Mouse (Mus musculus): ENCODE results near the gene Gm1113.

The Gm1113 gene

GRCm38 (mm10) chr9:35482014-35482898 lies 35.8 kb downstream of the Gm1113 start:
- no peak for DNase-seq (ENCODE audit: low spot score in 2 of 2)

- DNase-seq (ENCODE audit: low spot score in 2 of 2), result no peak
Observed at GRCm38 (mm10) chr9:35479456-35479855, 38.6 kb downstream of the Gm1113 start.

GRCm38 (mm10) chr9:35475394-35475793 lies 42.7 kb downstream of the Gm1113 start:
- DNase-seq (ENCODE audit: low spot score in 2 of 2), result no peak

GRCm38 (mm10) chr9:35474104-35474724 lies 43.9 kb downstream of the Gm1113 start:
- DNase-seq (ENCODE audit: low spot score in 2 of 2), result no peak

- no peak for DNase-seq (ENCODE audit: low spot score in 2 of 2)
Observed at GRCm38 (mm10) chr9:35468913-35469312, 49.2 kb downstream of the Gm1113 start.

GRCm38 (mm10) chr9:35467264-35467817 lies 50.7 kb downstream of the Gm1113 start:
- DNase-seq (ENCODE audit: low spot score in 2 of 2), result no peak

- DNase-seq (ENCODE audit: low spot score in 2 of 2), result no peak
Observed at GRCm38 (mm10) chr9:35459594-35459993, 58.5 kb downstream of the Gm1113 start.

Measured in frontal cortex, postnatal 25 days (tissue).